8 mouse cellular contexts compared by ENCODE assay signal in genomic region chr3:52266606-52267160, GRCm38 (mm10). TPM values are rescaled to one million over a fixed set of nuclear protein-coding genes. Genes with fewer than 3 reads are reported as not detected.
DNase-seq lines count a peak whose midpoint lies in the region; ATAC-seq and TF ChIP-seq lines count a peak whose summit lies in the region.

No protein-coding gene starts in this region.

- 39% methylated on average over 17 of the region's 17 CpGs for WGBS in spleen, adult 2 months
- WGBS in heart, embryonic 10.5 days = 10% methylated on average over 17 of the region's 17 CpGs
- 11% methylated on average over 17 of the region's 17 CpGs for WGBS in kidney, embryonic 14.5 days
- WGBS in lung, embryonic 16.5 days = 12% methylated on average over 17 of the region's 17 CpGs

- no peak for TF ChIP-seq POLR2A in spleen, adult 2 months (IDR thresholded peaks at IDR 0.05; ENCODE audit: low read depth, low read length)

- H3K27ac ChIP-seq in spleen, adult 2 months (ENCODE audit: insufficient read depth, low read length) = peak overlapping the region; percentile 38; the same call in 1 of the 2 replicates
- no peak overlapping the region for H3K27ac ChIP-seq in heart, embryonic 10.5 days
- H3K27ac ChIP-seq in kidney, embryonic 14.5 days (ENCODE audit: low read depth, low read length) = no peak overlapping the region
- no peak overlapping the region for H3K27ac ChIP-seq in lung, embryonic 16.5 days (ENCODE audit: low read length)

- peaks cover 10% of the 10 kb centered on the region; the same call in 1 of the 2 replicates for H3K4me1 ChIP-seq in spleen, adult 2 months (ENCODE audit: control insufficient read depth, insufficient read depth, insufficient read length)
- H3K4me1 ChIP-seq in heart, embryonic 10.5 days = peaks cover 7% of the 10 kb centered on the region
- H3K4me1 ChIP-seq in kidney, embryonic 14.5 days (ENCODE audit: control insufficient read depth, insufficient read depth, low read length) = peaks cover 7% of the 10 kb centered on the region
- H3K4me1 ChIP-seq in lung, embryonic 16.5 days (replicated peaks; ENCODE audit: control insufficient read depth, insufficient read depth, low read length) = peaks cover 13% of the 10 kb centered on the region

- no peaks in the 10 kb centered on the region for H3K36me3 ChIP-seq in spleen, adult 2 months (ENCODE audit: control insufficient read depth, insufficient read depth, low read length)
- no peaks in the 10 kb centered on the region for H3K36me3 ChIP-seq in heart, embryonic 10.5 days
- no peaks in the 10 kb centered on the region for H3K36me3 ChIP-seq in kidney, embryonic 14.5 days (ENCODE audit: control insufficient read depth, insufficient read depth, low read length)
- peaks cover under 1% of the 10 kb centered on the region; the same call in 1 of the 2 replicates for H3K36me3 ChIP-seq in lung, embryonic 16.5 days (ENCODE audit: control insufficient read depth, insufficient read depth, low read length)

- H3K4me2 ChIP-seq in kidney, embryonic 14.5 days (replicated peaks; ENCODE audit: low read depth, low read length) = peak overlapping the region; percentile 93
- H3K4me2 ChIP-seq in lung, embryonic 16.5 days (ENCODE audit: low read depth, low read length) = peak overlapping the region; percentile 92

- H3K4me3 ChIP-seq in spleen, adult 2 months (ENCODE audit: extremely low read depth, insufficient read depth, insufficient read length) = no peak overlapping the region
- H3K4me3 ChIP-seq in heart, embryonic 10.5 days = peak overlapping the region; percentile 94
- H3K4me3 ChIP-seq in kidney, embryonic 14.5 days (ENCODE audit: low read length) = peak overlapping the region; percentile 91; the same call in 1 of the 2 replicates
- H3K4me3 ChIP-seq in lung, embryonic 16.5 days (ENCODE audit: low read length) = peak overlapping the region; percentile 87

- no peak for TF ChIP-seq CTCF in spleen, adult 2 months (IDR thresholded peaks at IDR 0.05; ENCODE audit: extremely low read depth, insufficient read depth, insufficient read length, insufficient replicate concordance)

- no peaks in the 10 kb centered on the region for H3K9me3 ChIP-seq in heart, embryonic 10.5 days
- H3K9me3 ChIP-seq in kidney, embryonic 14.5 days (ENCODE audit: control insufficient read depth, low read length) = no peaks in the 10 kb centered on the region
- H3K9me3 ChIP-seq in lung, embryonic 16.5 days (ENCODE audit: control insufficient read depth, low read length) = no peaks in the 10 kb centered on the region

- DNase-seq in spleen, adult 2 months (ENCODE audit: low read depth in 1 of 2, low spot score in 2 of 2) = no peak
- no peak for DNase-seq in spleen, postnatal 4 days (ENCODE audit: low spot score in 2 of 2)
- no peak for DNase-seq in heart, embryonic 10.5 days (ENCODE audit: low spot score)
- DNase-seq in frontal cortex, postnatal 10 days (ENCODE audit: low spot score in 2 of 2) = no peak
- no peak for DNase-seq in MN1 (ENCODE audit: low spot score)

- H3K9ac ChIP-seq in kidney, embryonic 14.5 days (ENCODE audit: low read depth, low read length) = no peak overlapping the region
- H3K9ac ChIP-seq in lung, embryonic 16.5 days (ENCODE audit: low read length) = 0 out of 2 replicates have a peak overlapping the region, but pooled peaks have one; percentile 12

- no peaks in the 10 kb centered on the region; the same call in 1 of the 2 replicates for H3K27me3 ChIP-seq in spleen, adult 2 months (ENCODE audit: control insufficient read depth, insufficient read depth, low read length)
- H3K27me3 ChIP-seq in heart, embryonic 10.5 days (ENCODE audit: insufficient read depth, poor library complexity, severe bottlenecking) = peaks cover 32% of the 10 kb centered on the region
- peaks cover 6% of the 10 kb centered on the region; the same call in 1 of the 2 replicates for H3K27me3 ChIP-seq in kidney, embryonic 14.5 days (ENCODE audit: control insufficient read depth, insufficient read depth, low read length)
- peaks cover 3% of the 10 kb centered on the region; the same call in 1 of the 2 replicates for H3K27me3 ChIP-seq in lung, embryonic 16.5 days (ENCODE audit: control insufficient read depth, insufficient read depth, low read depth, low read length)

- no peak for ATAC-seq in kidney, embryonic 14.5 days (ENCODE audit: low FRiP score, low TSS enrichment)
- ATAC-seq in lung, embryonic 16.5 days (ENCODE audit: low read depth) = no peak
- no peak for ATAC-seq in granulocyte monocyte progenitor cell, adult 5-6 weeks (replicated peaks; ENCODE audit: poor library complexity, severe bottlenecking)

RNA-seq across cellular contexts. Expression of gene Foxo1, which starts 1.5 kb away (rescaled TPM):
- polyA plus RNA-seq in spleen, adult 2 months (2012; rRNA removed) = 21.3 and 33.2 TPM in 2 replicates
- polyA plus RNA-seq in heart, embryonic 10.5 days (2016; fragmentation: Nextera tagmentation; extraction: Ambion mirVana) = 4.8 and 5.3 TPM in 2 replicates
- 6.4 and 7.8 TPM in 2 replicates for polyA plus RNA-seq in kidney, embryonic 14.5 days (2014; fragmentation: Nextera tagmentation; extraction: Ambion mirVana)
- 4.3 and 4.8 TPM in 2 replicates for polyA plus RNA-seq in lung, embryonic 16.5 days (2015; fragmentation: Nextera tagmentation; extraction: Ambion mirVana)
- total RNA-seq in granulocyte monocyte progenitor cell, adult 5-6 weeks (2014; fragmentation: Nextera tagmentation) = 1.8 and 2.6 TPM in 2 replicates
- total RNA-seq in granulocyte monocyte progenitor cell, adult 5-6 weeks (2017) = 0.39 and 0.46 TPM in 2 replicates
